Mouse (Mus musculus) CD4-positive helper T cell, adult 2 months (primary cell): Measurements from ENCODE around the gene Ppm1e.

ENCODE experiments used
- DNase-seq: peaks from one replicate; pipeline ENCODE4 v3.0.0-alpha.2; 2012; ENCODE audit warnings: low read depth, missing footprints, low spot score

Ppm1e gene

GRCm38 (mm10) chr11:87253294-87253693 is 105.5 kb downstream of the Ppm1e start:
- no peak for DNase-seq

GRCm38 (mm10) chr11:87250132-87250531 is 108.7 kb downstream of the Ppm1e start:
- DNase-seq = no peak

- no peak for DNase-seq
These were observed 111.3 kb downstream of the Ppm1e start for GRCm38 (mm10) chr11:87247494-87247866.

GRCm38 (mm10) chr11:87246724-87247493 is 111.9 kb downstream of the Ppm1e start:
- no peak for DNase-seq

- DNase-seq = no peak
These were observed 112.6 kb downstream of the Ppm1e start for GRCm38 (mm10) chr11:87246107-87246651.

GRCm38 (mm10) chr11:87245171-87245840 is 113.5 kb downstream of the Ppm1e start:
- DNase-seq = no peak

GRCm38 (mm10) chr11:87241256-87241655 is 117.6 kb downstream of the Ppm1e start:
- no peak for DNase-seq

- DNase-seq = no peak
These were observed 118.0 kb downstream of the Ppm1e start for GRCm38 (mm10) chr11:87240833-87241215.

- peak; percentile 15 for DNase-seq
These were observed 118.5 kb downstream of the Ppm1e start for GRCm38 (mm10) chr11:87240141-87240832.

- no peak for DNase-seq
These were observed 119.8 kb downstream of the Ppm1e start for GRCm38 (mm10) chr11:87238891-87239530.

GRCm38 (mm10) chr11:87235486-87235872 is 123.3 kb downstream of the Ppm1e start:
- DNase-seq = no peak

GRCm38 (mm10) chr11:87234743-87235485 is 123.9 kb downstream of the Ppm1e start:
- no peak for DNase-seq

GRCm38 (mm10) chr11:87233377-87233776 is 125.4 kb downstream of the Ppm1e start:
- no peak for DNase-seq

GRCm38 (mm10) chr11:87227056-87227455 is 131.8 kb downstream of the Ppm1e start:
- no peak for DNase-seq

GRCm38 (mm10) chr11:87222686-87223085 is 136.1 kb downstream of the Ppm1e start:
- DNase-seq = no peak

- DNase-seq = no peak
These were observed 146.5 kb downstream of the Ppm1e start for GRCm38 (mm10) chr11:87212313-87212712.
